Mouse (Mus musculus) lung, adult 18-20 months (tissue): ENCODE measurements around the gene Pard3b.

Experiments
- DNase-seq, 2 experiments: peaks; one replicate each; pipeline ENCODE4 v3.0.0; 2022; ENCODE audit warnings: mixed read lengths in 2 of 2

Gene Pard3b

GRCm38 (mm10) chr1:61928131-61928761 is 289.6 kb downstream of the Pard3b start:
- no peak for DNase-seq

GRCm38 (mm10) chr1:61933574-61933973 is 294.9 kb downstream of the Pard3b start:
- no peak for DNase-seq

GRCm38 (mm10) chr1:61934760-61935159 is 296.1 kb downstream of the Pard3b start:
- no peak for DNase-seq

GRCm38 (mm10) chr1:61939882-61940281 is 301.3 kb downstream of the Pard3b start:
- no peak for DNase-seq

- no peak for DNase-seq
Observed at GRCm38 (mm10) chr1:61961533-61961932, 322.9 kb downstream of the Pard3b start.

- DNase-seq = no peak
Observed at GRCm38 (mm10) chr1:61962571-61962970, 323.9 kb downstream of the Pard3b start.

GRCm38 (mm10) chr1:61967124-61967523 is 328.5 kb downstream of the Pard3b start:
- DNase-seq = peak in 1 of 2 experiments; percentile 9

- DNase-seq = no peak
Observed at GRCm38 (mm10) chr1:61967807-61968206, 329.2 kb downstream of the Pard3b start.

GRCm38 (mm10) chr1:61997711-61998110 is 359.1 kb downstream of the Pard3b start:
- DNase-seq = no peak

GRCm38 (mm10) chr1:62008811-62009210 is 370.2 kb downstream of the Pard3b start:
- no peak for DNase-seq

- no peak for DNase-seq
Observed at GRCm38 (mm10) chr1:62011712-62012111, 373.1 kb downstream of the Pard3b start.

- no peak for DNase-seq
Observed at GRCm38 (mm10) chr1:62016536-62017300, 378.1 kb downstream of the Pard3b start.

- no peak for DNase-seq
Observed at GRCm38 (mm10) chr1:62018276-62018675, 379.7 kb downstream of the Pard3b start.

- no peak for DNase-seq
Observed at GRCm38 (mm10) chr1:62019743-62020142, 381.1 kb downstream of the Pard3b start.

- DNase-seq = peak in 1 of 2 experiments; percentile 9
Observed at GRCm38 (mm10) chr1:62041718-62042117, 403.1 kb downstream of the Pard3b start.

GRCm38 (mm10) chr1:62048592-62048991 is 410.0 kb downstream of the Pard3b start:
- no peak for DNase-seq

GRCm38 (mm10) chr1:62051186-62051825 is 412.7 kb downstream of the Pard3b start:
- DNase-seq = no peak

GRCm38 (mm10) chr1:62053167-62053638 is 414.6 kb downstream of the Pard3b start:
- DNase-seq = no peak

GRCm38 (mm10) chr1:62055280-62055679 is 416.7 kb downstream of the Pard3b start:
- no peak for DNase-seq

GRCm38 (mm10) chr1:62070617-62071016 is 432.0 kb downstream of the Pard3b start:
- peak in 1 of 2 experiments; percentile 16 for DNase-seq

GRCm38 (mm10) chr1:62071139-62071538 is 432.5 kb downstream of the Pard3b start:
- no peak for DNase-seq

GRCm38 (mm10) chr1:62076171-62076570 is 437.5 kb downstream of the Pard3b start:
- DNase-seq = no peak

- no peak for DNase-seq
Observed at GRCm38 (mm10) chr1:62081129-62081528, 442.5 kb downstream of the Pard3b start.

GRCm38 (mm10) chr1:62085995-62086394 is 447.4 kb downstream of the Pard3b start:
- no peak for DNase-seq
